Mouse (Mus musculus) kidney, postnatal 10 days (tissue): ENCODE results near the gene Adi1.

Experiments used
- DNase-seq: peaks from one replicate; pipeline ENCODE4 v3.0.0; 2021; ENCODE audit warnings: mixed read lengths

Adi1 gene

DNA sequence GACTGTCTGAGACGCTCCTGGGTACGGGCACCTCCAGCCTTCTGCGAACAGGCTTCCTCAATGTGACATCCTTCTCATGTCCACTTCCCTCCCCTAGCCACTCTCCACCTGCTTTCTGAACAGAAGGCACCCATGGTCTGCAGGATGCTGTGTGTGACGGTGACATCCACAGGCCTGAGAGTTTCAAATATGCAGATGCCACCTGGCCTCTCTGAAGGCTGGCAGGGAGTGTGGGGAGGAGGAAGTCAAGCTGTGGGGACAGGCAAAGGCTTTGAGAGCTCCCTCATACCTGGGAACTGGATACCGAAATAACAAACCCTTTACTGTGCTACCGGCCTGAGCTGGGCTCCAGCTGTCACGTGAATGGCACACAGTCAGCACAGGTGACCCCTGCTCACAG is 19.7 kb downstream of the Adi1 start:
- DNase-seq: no peak

DNA sequence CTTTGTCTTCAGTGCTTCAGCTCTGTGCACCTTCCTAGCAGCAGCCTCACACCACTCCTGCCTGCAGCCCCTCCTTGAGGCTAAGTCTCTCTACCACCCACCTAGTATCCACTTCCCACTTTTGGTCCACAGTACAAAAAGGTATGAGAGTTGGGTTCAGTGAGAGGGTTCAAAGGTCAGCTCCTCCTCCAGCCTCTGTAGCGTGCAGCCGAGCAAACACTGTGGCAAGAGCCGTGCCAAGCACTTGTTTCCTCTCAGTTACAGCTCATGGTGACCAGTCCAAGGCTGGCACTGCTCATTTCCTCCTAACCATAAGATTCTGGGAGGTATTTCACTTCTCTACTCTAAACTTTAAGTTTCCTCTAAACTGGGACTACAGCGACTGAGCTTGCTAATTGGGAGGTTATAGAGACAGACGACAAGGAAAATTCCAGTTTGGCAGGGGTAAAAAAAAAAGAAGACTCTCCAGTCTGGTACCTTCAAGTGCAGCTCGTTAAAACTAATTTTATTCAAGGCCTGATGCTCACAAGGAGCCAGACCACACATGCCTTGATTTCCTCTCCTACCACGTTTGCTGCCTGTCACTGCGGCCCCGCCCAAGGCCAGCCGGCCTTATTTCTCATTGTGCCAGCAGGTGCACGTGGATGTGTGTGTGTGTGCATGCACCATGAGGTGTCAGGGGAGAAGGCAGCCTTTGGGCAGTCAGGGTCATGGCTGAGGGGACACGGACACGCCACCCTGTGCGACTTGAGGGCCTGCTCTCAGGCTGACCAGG is 23.0 kb downstream of the Adi1 start:
- DNase-seq: peak; percentile 40

DNA sequence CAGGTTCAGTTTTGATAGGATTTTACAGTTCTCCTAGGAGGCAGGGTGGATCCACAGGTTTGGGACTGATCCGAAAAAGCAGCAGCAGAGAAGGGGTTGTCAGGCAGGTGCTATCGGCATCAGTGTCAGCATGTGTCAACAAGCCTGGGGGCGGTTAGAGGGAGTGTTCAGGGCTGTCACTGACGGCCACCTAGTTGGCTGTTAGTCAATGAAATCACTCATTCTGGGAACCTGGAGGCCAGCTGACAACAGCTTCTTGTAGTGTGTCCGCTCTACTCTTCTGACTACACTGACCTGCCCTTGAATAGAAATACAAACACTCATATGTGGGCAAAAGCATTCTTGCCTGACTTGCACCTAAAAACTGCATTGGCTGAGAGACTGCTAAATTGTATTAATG is 24.1 kb downstream of the Adi1 start:
- no peak for DNase-seq

DNA sequence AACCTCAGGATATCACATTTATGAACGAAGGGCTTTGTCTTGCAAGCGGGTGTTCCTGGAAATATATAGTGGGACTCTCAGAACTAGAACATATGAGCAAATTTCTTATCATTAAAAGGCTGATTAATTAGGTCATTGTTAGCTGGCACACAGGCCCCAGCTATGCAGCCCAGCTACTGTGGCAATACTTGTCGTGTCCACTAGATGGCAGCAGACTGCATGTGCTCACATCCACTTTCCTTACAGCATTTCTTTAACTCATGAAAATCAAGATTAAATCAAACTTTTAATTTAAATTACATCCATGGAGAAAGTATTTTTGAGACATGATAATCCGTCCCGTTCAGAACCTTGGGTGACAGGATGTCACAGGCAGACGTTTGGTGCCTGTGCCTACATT is 24.6 kb downstream of the Adi1 start:
- peak; percentile 85 for DNase-seq

DNA sequence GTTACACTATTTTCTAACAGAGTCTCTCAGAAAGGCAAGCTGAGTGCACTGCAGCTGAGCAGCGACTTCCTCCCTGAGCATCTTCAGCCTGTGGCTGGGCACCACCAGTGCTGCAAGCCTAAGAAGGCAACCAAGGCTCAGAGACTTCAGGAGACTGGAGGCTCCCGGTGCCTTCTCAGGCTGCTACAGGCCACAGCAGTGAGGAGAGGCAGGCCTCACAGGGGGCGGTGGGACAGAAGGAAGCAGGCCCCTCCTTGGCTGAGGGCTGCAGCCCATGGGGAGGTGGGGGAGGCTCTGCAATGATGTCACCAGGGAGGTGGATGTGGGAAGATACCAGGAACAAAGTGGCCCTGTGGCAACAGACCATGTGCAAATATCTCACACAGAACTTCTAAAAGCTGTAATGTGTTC is 25.1 kb downstream of the Adi1 start:
- no peak for DNase-seq

DNA sequence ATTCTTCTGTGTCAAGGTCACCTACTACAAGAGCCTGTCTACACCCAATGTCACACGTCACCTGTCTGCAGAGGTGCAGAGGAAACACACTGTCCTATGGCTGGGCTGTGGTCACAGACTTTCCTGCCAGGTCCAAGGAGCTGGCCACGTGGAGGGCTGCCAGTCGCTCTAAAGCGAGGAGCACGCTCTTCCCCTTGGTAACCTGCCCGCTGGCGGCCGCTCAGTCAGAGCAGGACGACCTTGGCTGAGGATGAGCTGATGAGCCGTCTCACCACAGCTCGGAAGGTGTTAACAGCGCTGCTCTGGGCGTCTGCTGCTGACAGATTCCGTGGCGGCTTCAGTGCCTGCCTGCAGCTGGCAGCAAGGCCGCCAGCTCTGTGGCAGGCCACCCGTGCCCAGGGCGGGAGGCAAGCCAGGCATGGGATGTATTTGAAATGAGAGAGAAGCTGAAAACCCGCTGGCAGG is 25.6 kb downstream of the Adi1 start:
- DNase-seq: peak; percentile 42

DNA sequence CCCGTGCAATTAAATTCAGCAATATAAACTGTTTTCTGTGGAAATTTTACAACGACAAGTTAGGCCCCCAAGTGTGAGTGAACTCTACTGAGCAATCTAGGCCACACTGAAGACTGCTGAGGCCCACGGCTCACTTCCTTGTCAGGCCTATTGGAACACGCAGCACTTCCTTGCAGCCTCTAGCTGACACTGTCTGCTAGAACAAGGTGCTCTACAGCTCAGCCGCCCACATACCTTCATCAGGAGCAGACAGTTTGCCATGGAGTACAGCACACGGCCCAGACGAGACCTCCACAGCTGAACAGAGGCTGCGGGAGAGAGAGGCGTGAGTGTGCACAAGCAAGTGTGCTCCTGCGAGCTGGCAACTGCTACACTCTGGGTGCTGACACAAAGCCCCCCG is 26.3 kb downstream of the Adi1 start:
- DNase-seq: no peak

DNA sequence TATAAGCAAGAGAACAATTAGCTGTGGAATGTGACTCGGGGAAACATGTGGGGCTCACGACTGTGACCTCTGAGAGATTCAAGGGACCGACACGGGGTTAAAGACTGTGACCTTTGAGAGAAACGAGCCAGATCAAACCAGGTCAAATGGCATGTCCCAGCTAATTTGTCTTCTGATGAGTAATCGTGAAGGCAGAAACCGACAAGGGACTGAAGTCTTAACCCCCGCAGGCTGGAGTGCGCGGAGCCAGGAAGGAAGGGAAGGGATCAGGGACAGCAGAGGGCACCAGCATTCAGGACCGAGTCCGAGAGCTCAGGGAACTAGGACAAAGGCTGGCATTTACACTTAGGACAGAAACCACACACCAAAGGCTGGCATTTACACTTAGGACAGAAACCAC is 29.4 kb downstream of the Adi1 start:
- DNase-seq: peak; percentile 31

DNA sequence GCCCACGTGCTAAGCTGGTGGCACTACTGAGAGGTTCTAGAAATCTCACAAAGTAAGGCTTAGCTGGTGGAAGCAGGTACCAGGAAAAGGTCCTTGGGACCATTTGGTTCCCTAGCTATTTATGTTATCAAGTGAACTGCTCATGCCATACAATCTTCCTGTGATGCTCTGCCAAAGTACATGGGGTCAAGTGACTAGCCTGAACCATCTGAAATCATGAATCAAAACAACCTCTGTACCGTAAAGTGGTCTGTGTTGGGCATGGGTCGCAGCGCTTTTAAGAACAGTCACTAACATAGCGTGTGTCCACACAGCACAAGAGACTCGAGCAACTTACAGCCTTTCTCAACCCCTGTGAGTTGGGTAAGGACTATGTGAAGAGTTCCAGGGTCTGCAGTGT is 30.2 kb downstream of the Adi1 start:
- no peak for DNase-seq

DNA sequence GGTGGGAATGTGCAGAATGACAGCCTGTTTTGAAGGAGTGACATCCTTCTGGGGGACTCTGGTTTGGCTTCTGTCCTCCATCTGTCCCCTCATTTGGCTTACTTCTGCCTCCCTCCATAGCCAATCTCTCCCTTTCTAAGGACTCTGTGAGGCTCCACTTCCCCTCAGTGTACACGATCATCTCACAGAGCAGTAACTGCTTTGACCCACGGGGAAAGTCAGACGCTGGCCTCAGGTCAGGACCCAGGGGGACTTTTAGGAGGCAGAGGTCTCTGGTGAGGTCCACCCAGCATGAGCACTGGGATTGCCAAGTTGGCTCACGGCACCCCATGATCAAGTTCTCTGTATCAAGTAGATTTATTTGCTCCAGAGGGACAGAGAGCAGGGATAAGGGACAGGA is 33.1 kb downstream of the Adi1 start:
- no peak for DNase-seq

DNA sequence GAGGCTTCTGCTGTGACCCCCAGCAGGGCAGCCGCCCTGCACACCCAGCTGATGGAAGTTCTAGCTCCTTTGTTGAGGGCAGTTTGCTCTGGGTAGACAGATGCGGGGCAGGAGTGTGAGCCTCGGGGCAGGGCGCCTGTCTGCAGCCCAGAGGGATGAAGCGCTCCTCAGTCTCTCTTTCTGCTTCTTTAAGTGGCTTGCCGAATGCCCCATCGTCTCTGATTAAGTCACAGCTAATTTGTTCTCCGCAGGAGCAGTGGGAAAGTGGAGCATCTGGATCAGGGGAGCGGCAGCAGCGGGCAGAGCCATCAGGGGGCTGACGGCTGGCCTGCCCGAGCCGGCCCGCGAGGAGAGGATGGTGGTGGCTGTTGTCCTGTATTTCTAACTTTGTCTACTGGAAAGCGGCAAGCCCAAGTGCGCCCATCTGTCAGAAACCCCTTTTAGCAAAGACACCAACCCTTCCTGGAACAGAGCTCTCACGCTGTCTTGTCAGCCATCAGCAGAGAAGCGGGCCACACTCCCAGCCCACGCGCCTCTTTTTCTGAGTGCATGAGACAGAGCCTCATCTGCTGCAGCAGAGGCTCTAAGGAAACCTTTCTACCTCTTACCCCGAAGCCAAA is 35.6 kb downstream of the Adi1 start:
- DNase-seq: no peak

DNA sequence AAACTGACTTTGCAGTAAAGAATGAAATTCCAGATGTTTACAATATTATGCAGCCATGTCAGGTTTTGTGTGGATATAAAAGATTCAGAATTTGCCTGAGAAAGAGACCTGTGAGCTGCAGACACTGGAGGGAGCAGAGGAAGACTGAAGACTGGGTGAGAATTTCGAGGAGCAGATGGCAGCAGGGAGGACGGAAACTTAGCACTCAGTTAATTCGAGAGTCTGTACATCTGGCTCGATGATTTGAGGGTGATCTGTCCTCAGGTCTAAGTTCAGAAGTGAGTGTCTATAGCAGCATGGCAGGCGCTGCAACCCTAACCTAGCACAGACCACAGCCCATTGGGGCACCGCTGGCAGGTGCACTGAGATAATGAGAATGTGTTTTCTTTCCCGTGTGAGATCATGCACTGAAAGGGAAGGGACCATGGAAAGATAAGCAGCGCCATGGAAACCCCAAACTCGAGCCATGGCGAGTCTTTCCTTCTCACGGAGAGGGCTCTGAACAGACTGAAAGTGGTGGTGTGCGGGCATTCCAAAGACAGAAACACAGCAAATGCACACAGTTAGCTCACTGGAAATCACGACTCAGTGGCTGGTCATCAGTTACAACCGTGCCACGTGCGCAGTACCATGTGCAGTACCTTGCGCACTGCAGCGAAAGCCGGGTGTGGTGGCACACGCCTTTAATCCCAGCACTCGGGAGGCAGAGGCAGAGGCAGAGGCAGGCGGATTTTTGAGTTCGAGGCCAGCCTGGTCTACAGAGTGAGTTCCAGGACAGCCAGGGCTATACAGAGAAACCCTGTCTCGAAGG is 40.0 kb downstream of the Adi1 start:
- DNase-seq: no peak

DNA sequence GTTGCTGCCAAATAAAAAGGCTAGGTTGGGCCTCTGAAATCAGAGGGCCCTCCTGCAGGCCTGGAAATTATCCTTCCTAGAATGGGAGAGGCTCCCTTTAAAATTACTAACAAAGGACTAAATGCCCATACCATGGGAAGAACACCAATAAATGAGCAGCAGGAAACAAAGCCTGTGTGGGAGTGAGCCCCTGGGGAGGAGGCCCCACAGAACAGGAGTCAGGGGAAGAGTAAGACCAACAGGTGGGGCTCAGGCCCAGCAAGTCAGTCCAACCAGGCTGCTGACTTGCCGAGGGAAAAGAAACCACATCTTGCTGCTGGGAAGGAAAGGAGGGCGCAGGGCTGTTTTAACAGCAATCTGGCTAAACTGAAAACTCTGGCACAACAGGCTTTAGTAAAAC is 42.0 kb downstream of the Adi1 start:
- DNase-seq: no peak

DNA sequence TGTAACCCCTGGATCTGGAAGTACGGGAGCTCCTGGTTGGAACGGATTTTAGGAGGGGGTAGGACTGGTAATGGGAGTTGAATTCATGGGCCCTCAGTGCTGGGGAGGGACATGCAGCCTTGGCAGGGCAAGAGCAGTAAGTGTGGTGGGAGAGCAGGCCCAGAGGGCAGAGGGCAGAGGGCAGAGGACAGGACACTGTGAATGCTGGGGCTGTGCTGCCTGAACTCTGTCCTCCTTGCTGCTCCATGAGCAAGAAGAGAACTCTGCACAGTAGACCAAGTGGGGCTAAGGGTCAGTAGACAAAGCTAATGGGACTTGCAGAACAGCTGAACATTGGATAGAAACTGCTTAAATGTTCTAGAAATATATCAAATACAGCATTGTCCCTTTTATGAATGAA is 43.1 kb downstream of the Adi1 start:
- DNase-seq: no peak

DNA sequence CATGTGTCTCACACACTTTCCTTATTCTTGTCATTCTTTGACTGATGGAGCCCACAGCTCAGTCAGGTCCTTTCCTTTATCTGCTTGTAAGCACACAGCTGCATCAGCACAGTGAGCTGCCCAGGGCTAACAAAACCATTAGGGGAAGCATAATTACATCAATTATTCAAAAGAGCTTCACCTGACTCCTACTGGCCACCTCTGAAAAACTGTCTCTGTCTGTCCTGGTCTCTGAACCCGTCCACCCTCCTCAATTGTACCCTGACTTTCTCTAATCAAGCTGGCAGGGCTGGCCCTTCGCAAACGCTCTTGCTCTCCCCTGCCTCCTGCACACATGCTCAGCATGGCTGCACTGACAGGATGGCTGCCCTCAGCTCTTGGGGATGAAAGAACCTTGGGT is 49.3 kb downstream of the Adi1 start:
- DNase-seq: no peak

DNA sequence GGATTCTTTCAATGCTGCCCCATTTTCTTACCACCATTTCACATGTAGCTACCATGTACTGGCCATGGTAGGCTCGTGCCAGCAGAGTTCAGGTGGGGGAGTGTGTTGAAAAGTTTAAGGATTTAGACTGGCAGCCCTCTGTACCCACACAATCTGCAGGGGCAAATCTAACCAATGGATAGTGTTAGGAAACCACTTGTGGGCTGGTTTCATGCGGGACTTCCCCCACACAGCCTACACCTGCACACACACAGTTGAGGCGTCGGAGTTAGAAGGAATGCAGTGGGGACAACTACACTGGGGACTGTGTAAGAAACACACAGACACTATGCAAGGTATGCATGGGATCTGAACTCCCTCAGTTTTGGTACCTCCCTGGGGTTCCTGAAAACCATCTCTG is 51.2 kb downstream of the Adi1 start:
- DNase-seq: no peak

DNA sequence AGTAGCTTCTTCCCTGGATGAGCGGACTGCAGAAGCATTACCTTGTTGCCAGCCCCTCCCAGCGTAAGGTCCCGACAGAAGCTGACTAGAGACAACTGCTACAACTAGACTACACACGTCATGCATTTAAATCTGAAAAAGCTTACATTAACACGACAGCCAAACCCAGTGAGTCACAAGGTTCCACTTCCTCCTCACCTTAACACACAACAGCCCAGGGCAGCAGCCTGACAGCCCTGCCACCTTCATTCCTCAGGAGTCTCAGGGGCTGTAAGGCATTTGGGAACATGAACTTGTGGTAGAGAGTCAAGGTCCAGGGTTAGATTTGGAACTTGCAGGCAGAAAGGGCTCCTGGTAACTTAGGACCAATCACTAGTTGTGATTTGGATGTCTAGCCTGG is 52.0 kb downstream of the Adi1 start:
- DNase-seq: no peak
